Mouse (Mus musculus) cerebellum, postnatal 14 days (tissue): ENCODE results near the gene Fabp6.

Experiments used
- DNase-seq, 2 experiments: peaks; one replicate each; pipeline ENCODE4 v3.0.0; 2021; ENCODE audit warnings: mixed read lengths in 2 of 2

Fabp6 gene

DNA sequence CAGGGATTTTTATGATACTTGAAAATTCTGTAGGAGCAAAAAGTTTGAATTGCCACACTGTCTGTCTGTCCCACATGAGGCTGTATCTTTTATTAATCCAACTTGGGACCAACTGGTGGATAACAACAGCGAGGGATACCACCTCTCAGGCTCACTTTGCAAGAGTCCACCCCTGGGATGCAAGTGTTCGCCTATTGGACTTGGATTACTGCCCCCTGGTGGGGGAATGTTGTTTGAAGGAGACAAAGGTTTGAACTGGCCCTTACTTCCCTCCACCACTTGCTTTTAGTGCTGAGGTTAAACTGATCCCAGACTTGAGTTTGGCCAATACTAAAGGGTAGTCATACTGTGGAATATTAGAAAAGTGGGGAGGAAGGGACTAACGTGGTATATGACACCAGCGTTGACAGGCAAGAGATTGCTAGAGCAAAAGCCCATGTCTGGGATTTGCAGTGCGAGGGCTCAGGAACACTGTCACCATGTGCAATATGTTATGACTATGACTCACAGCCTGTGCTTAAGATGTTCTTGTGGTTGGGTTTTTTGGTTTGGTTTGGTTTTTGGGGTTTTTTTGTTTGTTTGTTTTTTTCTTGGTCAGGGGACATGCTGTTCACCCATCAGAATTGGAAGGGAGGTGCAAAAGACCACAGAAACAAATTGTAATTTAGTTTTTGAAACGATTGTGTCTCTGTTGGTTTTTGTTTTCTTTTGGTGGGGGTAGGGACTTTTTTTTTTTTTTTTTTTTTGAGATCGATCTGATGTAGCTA, 14.8 kb downstream of the Fabp6 start, which contains the start of gene 4933415A04Rik:
4933415A04Rik (plus strand) TSS at position 717 of the 767 bp plus-strand sequence.
- peak; percentile 89 to 94 for DNase-seq

DNA sequence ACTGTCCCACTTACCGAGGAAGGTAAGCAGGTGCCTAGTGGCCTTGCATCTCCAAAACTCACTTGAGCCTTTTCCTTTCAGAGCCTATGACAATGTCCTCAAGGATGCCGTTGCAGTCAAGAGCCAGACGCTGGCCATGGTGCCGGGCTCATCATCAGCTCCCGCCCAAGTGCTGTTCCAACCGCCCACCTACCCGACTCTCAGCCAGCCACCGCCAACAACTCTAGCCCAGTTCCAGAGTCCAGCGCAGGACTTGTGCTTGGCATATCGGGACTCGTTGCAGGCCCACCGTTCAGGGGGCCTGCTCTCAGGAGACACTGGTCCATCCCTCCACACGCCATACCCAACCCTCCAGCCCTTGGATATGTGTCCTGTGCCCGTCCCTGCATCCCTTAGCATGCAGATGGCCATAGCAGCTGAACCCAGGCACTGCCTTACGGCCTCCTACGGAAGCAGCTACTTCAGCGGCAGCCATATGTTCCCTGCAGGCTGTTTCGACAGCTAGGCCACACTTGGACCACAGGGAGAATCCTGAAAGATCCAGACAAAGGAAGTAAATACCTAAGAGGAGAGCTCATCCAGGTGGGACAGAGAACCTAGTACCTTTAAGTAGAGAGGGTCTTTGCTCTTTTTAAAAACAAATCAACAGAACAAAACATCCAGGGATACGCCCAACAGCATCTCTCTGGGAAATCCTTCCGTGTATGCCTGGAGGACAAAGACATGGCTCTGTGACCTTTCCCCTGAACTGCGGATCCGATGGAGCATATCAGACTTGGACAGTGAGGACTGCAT, 15.9 kb downstream of the Fabp6 start:
- DNase-seq: no peak

DNA sequence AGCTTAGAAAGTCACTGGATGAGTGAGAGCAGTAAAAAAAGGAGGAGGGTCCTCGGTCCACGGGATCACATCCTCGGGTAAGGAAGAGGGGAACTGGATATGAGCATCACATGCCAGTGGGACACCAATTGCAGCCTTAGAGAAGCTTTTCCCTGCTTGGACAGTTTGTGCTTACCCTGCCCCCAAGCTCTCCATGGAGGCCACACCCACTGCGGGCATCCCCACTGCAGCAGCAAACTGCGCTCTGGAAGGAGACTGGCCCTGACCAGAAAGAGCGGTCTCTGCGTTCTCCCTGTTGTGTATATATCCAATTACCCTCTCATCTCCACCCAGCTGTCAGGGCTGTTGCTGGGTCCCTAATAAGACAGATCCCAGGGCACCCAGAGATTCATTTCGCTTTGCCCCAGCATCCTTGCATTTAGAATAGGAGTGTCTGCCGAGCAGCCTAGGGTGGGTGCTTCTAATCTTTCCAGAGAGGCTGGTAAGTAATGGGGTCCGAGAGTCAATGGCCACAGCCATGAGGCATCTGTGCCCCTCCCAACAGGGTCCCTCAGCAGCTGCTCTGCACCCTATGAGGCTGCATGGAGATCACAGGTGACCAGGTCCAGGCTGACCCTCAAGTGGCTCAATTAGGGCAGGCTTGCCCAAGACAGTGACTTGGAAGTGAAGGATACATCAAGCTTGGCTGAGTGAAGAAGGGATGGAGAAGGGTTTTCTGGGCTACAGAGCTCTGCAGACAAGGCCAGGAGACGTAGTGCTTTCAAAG, 23.4 kb downstream of the Fabp6 start:
- DNase-seq: no peak

DNA sequence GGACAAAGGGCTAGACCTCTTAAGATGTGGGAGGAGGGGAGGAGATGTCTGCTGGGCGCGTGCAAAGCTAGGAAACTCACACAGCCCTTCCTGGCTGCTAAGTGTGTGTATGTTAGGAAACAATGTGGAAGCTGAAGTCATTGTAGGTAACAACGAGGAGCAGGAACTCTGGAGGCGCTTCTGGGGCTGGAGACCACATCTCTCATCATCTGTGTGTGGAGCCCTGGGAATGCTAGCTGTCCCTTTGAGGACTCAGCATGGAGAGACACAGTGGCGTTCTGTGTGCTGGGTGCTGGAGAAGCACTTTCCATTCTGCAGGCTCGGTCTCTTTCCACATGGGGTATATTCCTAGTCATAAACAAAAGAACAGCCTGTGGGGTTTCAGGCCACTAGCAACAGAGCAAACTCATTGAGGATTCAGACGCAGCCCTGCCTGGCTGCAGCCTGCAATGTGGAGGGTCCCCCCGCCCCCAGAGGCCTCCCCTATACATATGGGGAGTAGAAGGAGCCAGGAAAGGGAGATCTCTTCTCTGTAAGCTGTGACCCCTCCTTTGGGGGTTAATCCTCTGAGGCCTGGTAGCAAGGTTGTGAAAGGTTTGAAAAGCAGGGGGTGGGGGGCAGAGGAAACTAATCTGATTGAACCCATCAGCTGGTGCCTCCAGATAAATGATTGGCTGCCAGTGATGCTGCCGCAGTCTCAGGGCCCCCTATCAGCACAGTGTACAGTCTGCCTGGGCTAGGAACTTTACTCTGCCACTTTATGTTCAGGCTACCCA, 25.8 kb downstream of the Fabp6 start:
- DNase-seq: no peak

DNA sequence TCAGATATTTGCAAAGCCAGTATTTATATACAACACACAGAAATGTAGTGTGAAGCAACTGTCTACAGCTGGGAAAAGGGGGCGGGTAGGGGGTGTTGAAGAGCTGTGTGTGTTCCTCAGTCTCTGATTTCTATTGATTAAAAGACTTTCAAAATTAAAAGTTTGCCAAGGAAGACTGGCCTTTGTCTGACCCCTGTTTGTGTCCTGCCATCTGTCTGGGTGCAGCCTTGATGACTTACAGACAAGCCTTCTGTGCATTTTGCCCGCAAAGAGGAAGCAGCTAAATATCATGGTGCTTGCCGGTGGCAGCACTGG, 26.3 kb downstream of the Fabp6 start:
- DNase-seq: no peak

DNA sequence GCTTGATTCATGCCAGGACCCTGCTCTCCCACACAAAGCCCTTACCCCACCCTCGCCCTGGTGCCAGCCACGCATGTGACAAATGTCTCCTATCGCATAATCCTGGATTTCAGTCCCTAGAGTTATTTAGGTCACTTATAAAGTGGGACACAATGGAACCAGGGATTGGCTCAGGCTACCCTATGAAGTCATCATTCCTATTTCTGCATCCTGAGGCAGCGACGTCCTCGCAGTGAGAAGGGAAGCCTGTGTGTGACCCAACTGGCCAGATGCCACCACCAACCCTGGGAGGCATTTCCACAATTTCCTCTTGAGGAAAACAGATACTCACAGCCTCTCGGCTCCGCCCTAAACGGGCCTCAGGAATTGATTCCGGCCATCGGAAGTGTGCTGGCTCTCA, 31.7 kb downstream of the Fabp6 start:
- peak; percentile 92 to 95 for DNase-seq

DNA sequence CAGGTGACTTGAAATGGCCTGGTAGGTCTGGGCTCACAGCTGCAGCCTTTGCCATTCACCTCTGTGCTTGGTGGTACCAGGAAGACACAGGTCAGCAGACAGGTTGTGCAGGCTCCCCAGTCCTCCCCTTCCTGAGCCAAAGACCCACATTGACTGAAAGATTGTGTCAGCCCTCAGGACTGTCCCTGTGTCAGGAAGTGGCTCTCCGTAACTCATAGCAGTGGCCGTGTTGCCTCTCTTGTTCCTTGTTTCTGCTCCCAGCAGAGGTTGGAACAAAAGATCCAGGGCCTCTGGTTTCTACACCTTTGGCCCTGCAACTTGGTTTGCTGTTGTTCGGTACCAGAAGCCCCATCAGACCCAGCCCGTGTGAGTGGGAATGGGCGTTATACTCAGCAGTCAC, 32.2 kb downstream of the Fabp6 start:
- DNase-seq: no peak

DNA sequence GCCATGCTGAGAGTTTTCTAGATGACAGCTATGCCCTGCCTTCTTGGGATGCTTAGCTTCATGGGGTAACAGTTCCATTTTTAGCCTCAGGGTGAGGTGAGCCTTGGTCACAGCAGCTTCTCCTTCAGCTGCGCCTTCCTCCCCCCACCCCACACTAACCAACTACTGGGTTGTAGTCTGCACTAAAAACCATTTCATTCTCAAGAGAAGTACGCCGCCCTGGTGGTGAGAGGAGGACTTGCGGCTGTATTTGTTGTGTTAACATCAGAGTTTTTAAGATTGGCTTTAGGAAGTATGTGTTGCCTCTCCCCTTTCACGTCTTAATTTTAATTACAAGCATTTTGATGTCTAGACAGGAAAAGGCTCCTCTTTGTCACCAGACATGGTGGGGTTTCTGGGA, 33.1 kb downstream of the Fabp6 start:
- DNase-seq: peak in 1 of 2 experiments; percentile 74

DNA sequence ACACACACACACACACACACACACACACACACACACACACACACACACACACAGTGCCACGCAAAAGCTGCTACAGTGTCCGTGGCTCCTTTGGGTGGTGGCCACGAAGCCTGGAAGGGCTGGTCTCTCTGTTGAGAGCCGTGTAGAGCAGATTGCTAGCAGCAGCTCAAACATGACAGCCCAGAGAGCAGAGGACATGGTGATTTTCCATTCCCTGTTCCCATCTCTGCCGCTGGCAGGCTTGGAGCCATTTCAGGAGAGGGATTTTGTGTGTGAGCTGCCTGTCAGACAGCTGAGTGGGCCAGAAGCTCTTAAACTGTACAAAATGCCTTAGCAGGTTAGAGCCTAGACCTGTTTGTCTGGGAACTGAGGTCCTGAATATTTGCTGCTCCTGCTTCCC, 34.6 kb downstream of the Fabp6 start:
- DNase-seq: peak in 1 of 2 experiments; percentile 60

DNA sequence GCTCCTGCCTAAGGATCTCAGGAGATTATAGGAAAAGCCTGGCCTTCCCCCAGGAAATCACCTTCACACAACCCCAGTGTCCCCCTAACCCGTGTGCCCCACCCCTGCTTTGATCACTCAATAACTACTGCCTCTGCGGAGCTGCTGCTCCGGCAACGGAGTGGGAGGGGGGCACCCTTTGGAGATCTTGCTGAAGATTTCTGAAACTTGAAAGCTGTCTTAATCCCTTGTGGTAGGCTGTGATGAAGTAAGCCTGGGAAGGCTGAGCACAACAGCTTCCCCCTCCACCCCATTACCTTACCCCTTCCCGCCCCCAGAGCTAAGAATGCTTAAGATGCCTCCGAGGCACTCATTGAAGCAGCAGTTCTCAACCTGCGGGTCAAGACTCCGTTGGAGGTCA, 35.5 kb downstream of the Fabp6 start:
- no peak for DNase-seq

DNA sequence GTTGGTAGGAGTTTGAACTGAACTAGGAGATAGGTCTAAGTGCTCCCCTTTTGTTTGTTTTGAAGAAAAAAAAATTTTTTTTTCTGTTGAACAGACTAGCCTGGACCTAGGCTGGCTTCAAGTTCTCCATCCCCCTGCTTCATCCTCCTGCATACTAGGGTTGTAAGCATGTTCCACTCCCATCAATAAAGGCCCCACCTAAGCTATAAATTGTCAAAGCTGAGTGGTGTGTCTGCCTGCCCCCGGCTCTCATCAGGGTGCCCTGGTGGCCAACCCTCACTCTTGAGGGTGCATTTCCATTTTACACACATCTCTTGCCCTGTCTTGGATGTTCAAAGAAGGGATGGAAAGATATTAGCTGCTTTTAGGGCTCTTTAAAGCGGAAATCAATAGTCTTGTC, 35.9 kb downstream of the Fabp6 start:
- DNase-seq: no peak

DNA sequence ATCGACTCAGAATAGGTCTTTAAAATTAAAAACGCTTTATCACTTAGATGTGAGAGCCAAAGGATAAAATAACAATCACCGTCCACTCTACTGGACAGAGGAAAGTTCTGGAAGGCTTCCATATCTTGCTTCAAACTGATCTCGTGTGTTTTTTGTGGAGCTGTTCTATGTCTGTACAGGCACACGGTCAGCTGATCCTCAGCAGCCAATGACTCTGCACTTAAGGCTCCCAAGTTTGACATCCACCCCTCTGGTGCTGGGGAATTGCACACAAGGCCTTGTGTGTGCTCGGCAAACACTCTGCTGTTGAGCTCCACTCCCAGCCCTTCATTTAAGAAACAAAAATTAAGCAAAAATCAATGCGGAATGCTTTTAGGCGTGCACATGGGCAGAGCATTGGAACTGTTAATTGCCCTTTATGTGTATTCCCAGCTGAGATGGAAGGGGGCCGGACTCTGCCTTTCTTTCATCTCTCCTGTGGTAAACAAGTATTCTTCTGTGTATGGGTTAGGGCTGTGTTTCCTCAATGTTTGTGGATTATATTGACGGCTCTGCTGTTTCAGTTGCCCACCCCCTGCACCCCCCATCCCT, 37.6 kb downstream of the Fabp6 start:
- DNase-seq: no peak

DNA sequence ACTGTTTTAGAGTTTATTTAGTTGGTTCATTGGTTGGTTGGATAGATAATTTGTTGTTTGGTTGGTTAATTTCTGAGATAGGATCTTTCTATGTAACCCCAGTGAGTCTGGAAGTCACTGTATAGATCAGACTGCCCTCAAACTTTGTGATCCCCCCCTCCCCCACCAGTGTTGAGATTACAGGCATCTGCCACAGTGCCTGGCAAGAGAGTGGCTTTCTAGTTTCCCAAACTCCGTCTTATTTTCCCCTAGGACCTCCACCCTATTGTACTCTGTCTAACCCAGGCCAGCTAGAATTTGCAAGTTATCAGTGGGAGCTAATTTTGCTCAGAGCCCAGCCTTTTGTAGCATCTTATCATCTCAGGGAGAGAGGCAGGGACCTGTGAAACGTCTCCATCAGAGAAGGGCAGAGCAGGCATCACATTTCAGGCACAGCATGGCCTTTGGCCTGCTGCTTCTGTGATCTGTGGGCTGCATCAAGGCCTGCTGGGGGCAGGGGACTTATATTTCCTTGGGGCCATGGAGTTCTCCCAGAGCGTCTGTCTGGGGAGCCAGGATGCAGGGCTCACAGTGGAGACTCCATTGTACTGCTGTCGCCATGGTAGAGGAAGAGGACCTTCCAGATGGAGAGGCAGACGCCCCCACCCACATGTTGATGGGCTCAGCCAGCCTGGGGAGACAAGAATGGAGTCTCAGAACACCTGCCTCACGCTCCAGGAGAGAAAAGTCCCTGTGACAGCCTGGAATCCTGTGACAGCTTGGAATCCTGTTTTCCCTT, 41.6 kb downstream of the Fabp6 start:
- no peak for DNase-seq

DNA sequence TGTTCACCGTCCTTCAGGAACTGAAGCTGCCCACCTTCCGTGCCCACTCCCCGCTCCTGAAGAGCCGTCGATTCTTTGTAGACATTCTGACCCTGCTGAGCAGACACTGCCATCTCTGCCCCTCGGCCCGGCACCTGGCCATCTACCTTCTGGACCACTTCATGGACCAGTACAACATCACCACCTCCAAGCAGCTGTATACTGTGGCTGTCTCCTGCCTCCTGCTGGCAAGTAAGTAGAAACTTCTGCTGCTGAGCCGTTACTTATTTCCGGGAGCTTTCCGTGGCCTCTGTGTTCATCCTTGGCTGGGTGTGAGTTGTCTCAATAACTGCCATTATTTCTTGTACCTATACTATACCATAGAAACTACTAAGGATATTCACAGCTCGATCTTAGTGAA, 44.8 kb downstream of the Fabp6 start:
- no peak for DNase-seq

DNA sequence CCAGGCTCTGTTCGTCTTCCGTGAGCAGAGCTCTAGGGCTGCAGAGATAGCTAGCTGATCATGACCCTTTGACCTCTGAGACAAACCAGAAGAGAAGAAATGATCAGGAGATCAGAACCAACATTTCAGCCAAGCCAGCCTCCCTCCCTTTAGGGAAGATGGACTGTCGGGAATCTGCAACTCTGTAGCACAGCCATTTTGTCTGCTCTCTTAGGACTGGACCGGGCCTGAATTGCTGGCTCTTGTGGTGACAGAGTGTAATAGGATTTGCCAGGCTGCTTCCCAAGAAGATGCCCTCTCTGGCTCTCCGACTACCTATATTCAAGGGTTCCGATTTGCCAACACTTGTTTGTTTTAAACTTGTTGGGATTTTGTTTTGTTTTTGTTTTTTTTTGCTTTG, 48.7 kb downstream of the Fabp6 start:
- DNase-seq: peak in 1 of 2 experiments; percentile 28

DNA sequence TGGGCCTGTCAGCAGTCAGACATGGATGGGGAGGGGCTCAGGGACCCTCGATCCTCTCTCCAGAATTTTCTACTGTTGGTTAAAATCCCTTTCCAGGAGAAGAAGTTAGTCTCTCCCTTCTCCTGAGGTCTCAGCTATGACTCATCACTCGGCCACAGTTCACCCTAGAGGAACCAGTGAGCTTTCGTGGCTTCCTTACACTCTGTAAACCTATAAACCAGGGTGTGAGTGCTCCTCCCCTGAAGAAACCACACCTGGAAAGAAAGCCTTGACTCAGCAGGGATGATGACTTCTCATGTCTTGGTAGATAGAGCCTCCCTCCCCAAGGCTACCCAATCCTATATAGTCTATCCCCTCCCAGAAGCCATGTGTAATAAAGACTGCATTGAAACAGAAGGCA, 49.6 kb downstream of the Fabp6 start:
- no peak for DNase-seq

DNA sequence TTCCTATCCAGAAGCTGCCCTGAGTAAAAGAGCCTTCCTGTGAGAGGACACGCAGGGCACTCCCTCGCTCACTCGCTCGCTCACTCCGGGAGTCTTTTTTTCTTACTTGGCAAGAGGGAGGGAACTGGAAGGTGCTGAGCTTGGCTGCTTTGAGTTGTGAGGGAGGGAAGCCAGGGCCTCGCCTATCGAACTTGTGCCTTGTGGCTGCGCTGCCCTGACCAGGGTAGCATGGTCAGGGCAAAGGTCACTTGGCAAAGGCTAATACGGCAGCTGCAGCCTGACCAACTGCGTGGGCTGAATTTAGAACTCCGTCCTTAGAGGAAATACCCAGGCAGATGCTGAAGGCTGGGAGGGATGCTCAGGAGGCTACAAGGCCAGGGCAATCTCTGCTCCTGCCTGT, 51.6 kb downstream of the Fabp6 start:
- DNase-seq: peak; percentile 45 to 57

DNA sequence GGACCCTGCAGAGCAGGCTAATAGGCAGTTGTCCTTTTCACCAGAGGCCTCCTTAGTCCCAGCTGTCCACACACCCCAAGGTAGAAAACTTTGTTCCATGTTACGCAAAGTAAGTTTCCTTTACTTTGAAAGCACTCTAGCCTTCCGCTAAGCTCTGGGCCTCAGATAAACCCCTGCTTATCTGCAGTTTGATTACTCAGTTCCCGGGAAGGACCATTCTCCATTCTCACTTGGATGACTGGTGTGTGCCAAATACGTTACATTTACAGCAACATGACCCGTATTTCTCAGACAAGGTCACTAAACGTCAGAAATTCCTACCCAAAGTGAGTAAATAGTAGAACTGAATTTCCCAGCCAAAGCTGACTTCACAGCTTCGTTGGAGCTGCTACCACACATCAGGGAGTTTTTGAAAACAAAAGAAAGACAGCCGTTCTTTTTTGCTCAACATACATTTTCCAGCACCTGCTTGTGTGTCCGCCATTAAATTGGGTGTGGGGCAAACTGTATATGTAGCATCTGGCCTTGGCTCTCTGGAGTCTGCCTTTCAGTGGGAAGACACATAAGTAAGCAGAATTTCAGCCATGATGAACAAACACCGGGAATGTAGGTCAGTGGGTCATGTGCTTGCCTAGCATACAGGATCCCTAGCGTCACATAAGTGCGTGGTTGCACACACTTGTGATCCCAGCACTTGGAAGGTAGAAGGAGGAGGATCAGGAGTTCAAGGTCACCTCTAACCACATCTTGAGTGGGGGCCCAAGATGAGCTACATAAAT, 52.5 kb downstream of the Fabp6 start:
- no peak for DNase-seq

DNA sequence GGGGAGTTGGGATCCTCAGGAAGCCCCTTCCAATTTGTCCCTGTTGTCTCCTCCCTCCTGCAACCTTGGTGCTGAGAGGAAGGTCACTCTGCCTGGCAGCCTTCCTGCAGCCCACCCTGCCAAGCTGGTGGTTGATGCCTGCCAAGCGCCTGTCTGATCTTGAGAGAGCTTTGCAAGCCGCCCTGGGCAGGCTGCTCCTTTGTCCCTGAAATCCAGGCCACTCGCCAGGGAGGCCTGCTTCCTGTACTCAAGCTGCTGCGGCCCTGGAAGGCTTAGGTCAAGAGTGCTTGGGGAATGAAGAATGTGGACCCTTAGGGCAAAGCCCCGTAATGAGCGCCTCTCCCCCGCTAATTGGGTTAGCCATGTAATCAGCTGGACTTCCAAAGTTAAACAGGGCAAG, 53.2 kb downstream of the Fabp6 start:
- DNase-seq: peak; percentile 96 to 97

DNA sequence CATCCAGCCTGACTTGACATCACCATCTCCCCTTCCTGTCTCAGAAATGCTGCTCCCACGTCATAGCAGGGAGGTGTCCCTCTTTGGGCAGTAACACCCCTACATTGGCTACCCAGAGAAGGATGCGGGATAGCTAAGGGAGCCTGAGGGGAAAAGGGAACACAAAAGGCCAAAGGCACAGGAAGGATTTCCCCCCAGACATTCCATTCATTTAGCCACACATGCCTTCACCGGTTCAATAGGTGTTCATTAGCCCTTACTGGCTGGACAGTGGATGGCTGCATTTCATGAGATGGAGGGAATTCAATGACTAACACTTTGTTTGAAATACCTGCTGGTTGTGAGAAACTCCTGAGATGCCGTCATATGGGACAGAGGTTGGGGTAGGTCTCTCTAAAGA, 54.7 kb downstream of the Fabp6 start:
- no peak for DNase-seq
